Mouse (Mus musculus) liver, embryonic 14.5 days (tissue): Measurements from ENCODE around the gene Gpr156.

Experiments used
- CTCF ChIP-seq: IDR thresholded peaks from 2 replicates; pipeline ENCODE4 v1.5.1; 2016; ENCODE audit warnings: antibody characterized with exemption, low read depth, control low read depth
- EP300 ChIP-seq: IDR thresholded peaks from 2 replicates; pipeline ENCODE4 v1.6.1; 2016; ENCODE audit warnings: antibody characterized with exemption, low read depth

GRCm38 (mm10) chr16:37868506-37869469 is 47.5 kb upstream of the Gpr156 start:
- TF ChIP-seq CTCF (no peak), EP300 (no peak)
